Mouse (Mus musculus): ENCODE measurements around the gene BC034090. TPM values are rescaled to one million over a fixed set of nuclear protein-coding genes. Genes with fewer than 3 reads are reported as not detected.

BC034090 gene
- polyA plus RNA-seq, 1 experiment from 2014 or later: 4.1 TPM

- no peaks in the 10 kb centered on the region for H3K9me3 ChIP-seq (replicated peaks)
- H3K27ac ChIP-seq (replicated peaks): peak overlapping the region; percentile 68
- ATAC-seq (ENCODE audit: low FRiP score): peak; percentile 42; the same call in 1 of the 2 replicates
- H3K27me3 ChIP-seq (replicated peaks): no peaks in the 10 kb centered on the region
- H3K9ac ChIP-seq (replicated peaks): no peak overlapping the region; the same call in 1 of the 2 replicates
- no peaks in the 10 kb centered on the region for H3K36me3 ChIP-seq
- WGBS: 10% methylated on average over 18 of the region's 18 CpGs
- no peak overlapping the region for H3K4me3 ChIP-seq (replicated peaks)
- H3K4me2 ChIP-seq: peak overlapping the region; percentile 28
- peaks cover 63% of the 10 kb centered on the region for H3K4me1 ChIP-seq
Observed at GRCm38 (mm10) chr1:155212936-155213774, 31.1 kb downstream of the BC034090 start.

GRCm38 (mm10) chr1:155212493-155212892, 31.8 kb downstream of the BC034090 start:
- 5% methylated on average over 6 of the region's 6 CpGs for WGBS
- ATAC-seq (ENCODE audit: low FRiP score): peak; percentile 48

GRCm38 (mm10) chr1:155212081-155212480, 32.2 kb downstream of the BC034090 start:
- 0 out of 2 replicates have a peak overlapping the region, but pooled peaks have one; percentile 23 for H3K9ac ChIP-seq (replicated peaks)
- WGBS: 32% methylated on average over 4 of the region's 4 CpGs
- no peak overlapping the region for H3K4me3 ChIP-seq (replicated peaks)
- 0 out of 2 replicates have a peak, but pooled peaks have one; percentile 1 for ATAC-seq (ENCODE audit: low FRiP score)
- peaks cover 62% of the 10 kb centered on the region for H3K4me1 ChIP-seq
- H3K9me3 ChIP-seq (replicated peaks): no peaks in the 10 kb centered on the region
- no peaks in the 10 kb centered on the region for H3K27me3 ChIP-seq (replicated peaks)
- peak overlapping the region; percentile 68 for H3K27ac ChIP-seq (replicated peaks)
- peaks cover 7% of the 10 kb centered on the region; the same call in 1 of the 2 replicates for H3K36me3 ChIP-seq
- H3K4me2 ChIP-seq: no peak overlapping the region

More at GRCm38 (mm10) chr1:155212493-155212892, 31.8 kb downstream of the BC034090 start:
- Histone ChIP-seq H3K4me3 (replicated peaks) (no peak overlapping the region), H3K4me2 (no peak overlapping the region), H3K27ac (replicated peaks) (peak overlapping the region; percentile 68), H3K27me3 (replicated peaks) (no peaks in the 10 kb centered on the region), H3K9ac (replicated peaks) (0 out of 2 replicates have a peak overlapping the region, but pooled peaks have one; percentile 23), H3K4me1 (peaks cover 63% of the 10 kb centered on the region), H3K36me3 (peaks cover 3% of the 10 kb centered on the region; the same call in 1 of the 2 replicates), H3K9me3 (replicated peaks) (no peaks in the 10 kb centered on the region)

- WGBS: 61% methylated on average over 7 of the region's 7 CpGs
- ATAC-seq (ENCODE audit: low FRiP score): no peak
- H3K4me3 ChIP-seq (replicated peaks): no peak overlapping the region
- H3K27ac ChIP-seq (replicated peaks): peak overlapping the region; percentile 54; the same call in 1 of the 2 replicates
- peaks cover 10% of the 10 kb centered on the region; the same call in 1 of the 2 replicates for H3K36me3 ChIP-seq
- H3K27me3 ChIP-seq (replicated peaks): no peaks in the 10 kb centered on the region
- H3K4me2 ChIP-seq: no peak overlapping the region
- peaks cover 57% of the 10 kb centered on the region for H3K4me1 ChIP-seq
- H3K9ac ChIP-seq (replicated peaks): no peak overlapping the region
- H3K9me3 ChIP-seq (replicated peaks): no peaks in the 10 kb centered on the region
Observed at GRCm38 (mm10) chr1:155211017-155211416, 33.2 kb downstream of the BC034090 start.

GRCm38 (mm10) chr1:155210011-155210763, 34.1 kb downstream of the BC034090 start:
- 56% methylated on average over 11 of the region's 11 CpGs for WGBS
- Histone ChIP-seq H3K4me2 (no peak overlapping the region), H3K9ac (replicated peaks) (no peak overlapping the region), H3K27ac (replicated peaks) (peak overlapping the region; percentile 54; the same call in 1 of the 2 replicates), H3K4me1 (peaks cover 59% of the 10 kb centered on the region), H3K4me3 (replicated peaks) (no peak overlapping the region), H3K9me3 (replicated peaks) (no peaks in the 10 kb centered on the region), H3K36me3 (peaks cover 10% of the 10 kb centered on the region; the same call in 1 of the 2 replicates), H3K27me3 (replicated peaks) (no peaks in the 10 kb centered on the region)
- ATAC-seq (ENCODE audit: low FRiP score): peak; percentile 14; the same call in 1 of the 2 replicates

GRCm38 (mm10) chr1:155207859-155208258, 36.4 kb downstream of the BC034090 start:
- Histone ChIP-seq H3K36me3 (peaks cover 10% of the 10 kb centered on the region; the same call in 1 of the 2 replicates), H3K4me1 (peaks cover 63% of the 10 kb centered on the region), H3K9me3 (replicated peaks) (no peaks in the 10 kb centered on the region), H3K4me3 (replicated peaks) (no peak overlapping the region), H3K4me2 (no peak overlapping the region), H3K27ac (replicated peaks) (no peak overlapping the region), H3K27me3 (replicated peaks) (no peaks in the 10 kb centered on the region), H3K9ac (replicated peaks) (no peak overlapping the region)
- WGBS: 74% methylated on average over 3 of the region's 3 CpGs
- ATAC-seq (ENCODE audit: low FRiP score): no peak

- no peak overlapping the region for H3K4me2 ChIP-seq
- H3K36me3 ChIP-seq: peaks cover 15% of the 10 kb centered on the region; the same call in 1 of the 2 replicates
- H3K4me3 ChIP-seq (replicated peaks): no peak overlapping the region
- ATAC-seq (ENCODE audit: low FRiP score): no peak
- 43% methylated on average over 19 of the region's 19 CpGs for WGBS
- H3K9me3 ChIP-seq (replicated peaks): no peaks in the 10 kb centered on the region
- no peaks in the 10 kb centered on the region for H3K27me3 ChIP-seq (replicated peaks)
- peak overlapping the region; percentile 70 for H3K27ac ChIP-seq (replicated peaks)
- H3K9ac ChIP-seq (replicated peaks): no peak overlapping the region
- peaks cover 63% of the 10 kb centered on the region for H3K4me1 ChIP-seq
Observed at GRCm38 (mm10) chr1:155205822-155206660, 38.2 kb downstream of the BC034090 start.

- no peak overlapping the region for H3K9ac ChIP-seq (replicated peaks)
Observed at GRCm38 (mm10) chr1:155205311-155205710, 38.9 kb downstream of the BC034090 start.

GRCm38 (mm10) chr1:155204560-155205162, 39.6 kb downstream of the BC034090 start:
- H3K4me1 ChIP-seq: peaks cover 52% of the 10 kb centered on the region
- H3K27ac ChIP-seq (replicated peaks): peak overlapping the region; percentile 70
- no peak for ATAC-seq (ENCODE audit: low FRiP score)
- no peaks in the 10 kb centered on the region for H3K9me3 ChIP-seq (replicated peaks)
- H3K4me3 ChIP-seq (replicated peaks): no peak overlapping the region
- H3K36me3 ChIP-seq: peaks cover 18% of the 10 kb centered on the region
- no peaks in the 10 kb centered on the region for H3K27me3 ChIP-seq (replicated peaks)
- no peak overlapping the region for H3K4me2 ChIP-seq
- no peak overlapping the region for H3K9ac ChIP-seq (replicated peaks)
- 60% methylated on average over 8 of the region's 8 CpGs for WGBS

More at GRCm38 (mm10) chr1:155205311-155205710, 38.9 kb downstream of the BC034090 start:
- Histone ChIP-seq H3K4me3 (replicated peaks) (no peak overlapping the region), H3K4me2 (no peak overlapping the region), H3K27me3 (replicated peaks) (no peaks in the 10 kb centered on the region), H3K4me1 (peaks cover 58% of the 10 kb centered on the region), H3K9me3 (replicated peaks) (no peaks in the 10 kb centered on the region), H3K36me3 (peaks cover 18% of the 10 kb centered on the region), H3K27ac (replicated peaks) (peak overlapping the region; percentile 70)
- no peak for ATAC-seq (ENCODE audit: low FRiP score)
- 45% methylated on average over 7 of the region's 7 CpGs for WGBS

GRCm38 (mm10) chr1:155203954-155204353, 40.3 kb downstream of the BC034090 start:
- Histone ChIP-seq H3K27ac (replicated peaks) (peak overlapping the region; percentile 70), H3K9ac (replicated peaks) (no peak overlapping the region), H3K4me2 (no peak overlapping the region), H3K4me1 (peaks cover 51% of the 10 kb centered on the region), H3K36me3 (peaks cover 21% of the 10 kb centered on the region), H3K27me3 (replicated peaks) (no peaks in the 10 kb centered on the region), H3K9me3 (replicated peaks) (no peaks in the 10 kb centered on the region), H3K4me3 (replicated peaks) (no peak overlapping the region)
- no peak for ATAC-seq (ENCODE audit: low FRiP score)
- 82% methylated on average over 12 of the region's 12 CpGs for WGBS
